Mouse (Mus musculus): ENCODE data around the gene Vmn1r239-ps.
"Not testable (repeated sequence)": the region's sequence is repeated elsewhere in the genome, so short reads cannot be mapped to it uniquely, and the experiment has no call there.

Vmn1r239-ps gene

DNA sequence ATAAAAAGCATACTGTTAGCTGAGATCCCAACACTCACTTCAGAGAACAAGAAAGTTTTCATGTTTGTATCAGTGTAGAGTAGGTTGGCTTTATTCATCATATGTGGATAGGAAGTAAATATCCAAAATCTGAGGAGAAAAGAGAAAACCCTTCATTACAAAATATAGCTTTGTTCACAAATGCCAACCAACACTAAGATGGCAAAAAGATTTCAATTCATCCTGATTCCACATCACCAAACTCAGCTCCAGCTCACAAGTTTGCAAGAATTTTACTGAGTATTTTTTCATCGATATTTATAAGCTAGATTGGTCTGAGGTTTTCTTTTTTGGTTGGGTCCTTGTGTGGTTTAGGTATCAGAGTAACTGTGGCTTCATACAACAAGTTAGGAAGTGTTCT, at the start of gene Vmn1r239-ps:
Gene Vmn1r239-ps (minus strand): TSS at position 101 of the 400 bp plus-strand sequence.
- DNase-seq: not testable (repeated sequence)

DNA sequence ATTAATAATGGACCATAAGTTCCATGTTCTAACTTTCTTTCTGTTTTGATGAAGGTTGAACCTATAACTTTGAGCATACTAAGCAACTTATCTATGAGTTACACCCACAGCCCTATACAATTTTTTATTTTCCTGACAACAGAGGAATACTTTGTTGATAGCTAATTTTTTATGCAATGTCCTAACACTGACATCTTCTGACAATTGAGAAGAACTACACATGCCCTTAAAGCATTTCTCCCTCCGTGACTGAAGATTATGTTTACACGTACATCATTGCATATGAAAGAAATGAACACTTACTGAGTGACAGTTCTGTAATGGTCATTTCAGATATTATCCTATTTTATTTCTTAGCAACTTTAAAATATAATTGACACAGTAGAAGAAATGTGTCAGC, 36.0 kb upstream of the Vmn1r239-ps start:
- DNase-seq: no peak

DNA sequence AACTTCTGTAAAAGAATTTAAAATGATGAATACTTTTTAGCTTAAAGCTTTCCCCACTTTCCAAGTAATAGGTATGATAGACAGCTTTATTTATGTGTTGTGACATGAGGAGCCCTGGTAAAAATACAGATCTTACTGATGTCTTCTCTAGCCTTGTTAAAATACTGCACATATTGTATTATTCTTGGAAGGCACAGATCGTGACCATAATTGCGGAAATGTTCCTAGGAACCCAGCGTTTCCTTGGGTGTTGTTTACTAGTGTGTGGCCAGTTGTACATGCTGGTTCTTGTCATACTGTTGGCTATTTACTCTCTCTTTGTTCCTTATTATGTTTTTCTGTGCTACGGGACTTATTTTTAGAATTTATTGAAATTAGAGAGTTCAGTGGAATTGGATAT, 10.1 kb downstream of the Vmn1r239-ps start:
- no peak for DNase-seq

DNA sequence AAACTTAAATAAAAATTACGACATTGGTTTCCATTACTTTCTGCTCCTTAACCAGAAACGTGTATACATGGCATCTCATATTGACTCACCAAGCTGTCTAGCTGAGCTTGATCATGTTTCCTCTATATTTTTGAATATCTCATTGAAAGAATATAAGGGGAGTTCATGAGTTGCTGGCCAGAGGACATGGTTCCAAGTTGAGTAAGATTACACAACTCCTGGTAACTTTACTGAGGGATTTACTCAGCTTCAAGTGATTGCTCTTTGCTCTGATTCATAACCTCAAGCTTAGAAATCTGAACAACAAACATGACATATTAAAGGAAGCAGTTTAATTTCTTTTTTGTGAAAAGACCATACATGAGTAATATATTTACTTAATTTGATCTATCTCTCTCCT, 18.1 kb downstream of the Vmn1r239-ps start:
- no peak for DNase-seq

DNA sequence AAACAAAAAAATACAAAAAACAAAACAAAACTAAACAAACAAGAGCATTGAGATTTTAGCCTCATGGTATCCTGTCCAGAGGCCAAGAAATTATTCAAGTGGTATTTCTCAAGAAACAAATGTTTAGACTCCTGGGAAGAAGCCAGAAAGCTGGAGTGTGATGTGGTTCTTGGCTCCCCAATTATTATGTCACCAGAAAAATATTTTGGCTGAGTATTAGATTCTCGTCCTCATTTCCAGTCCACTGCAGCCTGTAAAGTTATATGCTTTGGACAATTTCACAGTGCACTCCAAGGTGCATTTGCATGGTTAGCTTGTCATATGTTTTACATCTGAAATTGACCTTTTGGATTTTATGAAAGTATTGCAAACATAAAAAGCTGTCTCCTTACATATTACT, 23.8 kb downstream of the Vmn1r239-ps start:
- DNase-seq: no peak

DNA sequence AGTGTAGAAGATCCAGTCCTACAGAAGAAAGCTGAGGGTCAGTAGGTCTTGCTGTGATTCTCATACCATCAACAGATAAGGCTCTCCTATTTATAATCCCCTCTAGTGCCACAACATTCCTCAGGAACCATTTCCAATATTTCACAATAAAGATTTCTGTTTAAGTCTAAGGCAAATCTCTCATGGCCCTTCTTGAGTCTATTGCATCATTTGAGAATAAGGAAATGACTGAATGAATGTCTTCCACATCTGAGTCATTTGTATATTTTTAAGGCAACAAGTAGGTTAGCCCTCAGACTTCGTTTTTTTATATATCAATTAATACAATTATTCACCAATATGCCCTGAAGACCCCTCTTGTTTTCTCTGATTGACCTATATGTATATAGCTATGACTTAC, 24.4 kb downstream of the Vmn1r239-ps start, which contains the start of gene Il13ra2:
Gene Il13ra2 (minus strand): TSS at position 64 of the 400 bp plus-strand sequence.
- no peak for DNase-seq

All from cerebellum, adult 11 months (tissue).